Mouse (Mus musculus) MEL (cell line): ENCODE results near the gene Klrb1f. TPM values are rescaled to one million over a fixed set of nuclear protein-coding genes. Genes with fewer than 3 reads are reported as not detected.
"Not testable (repeated sequence)": the region's sequence is repeated elsewhere in the genome, so short reads cannot be mapped to it uniquely, and the experiment has no call there.

Experiments
- DNase-seq: peaks from one replicate; pipeline ENCODE4 v3.0.0; 2011; ENCODE audit warnings: low read depth, low spot score
- H3K27ac ChIP-seq: 2 replicates; pipeline ENCODE4 v1.5.1; 2012; ENCODE audit warnings: low read depth, mild to moderate bottlenecking, control low read depth, low read length, moderate library complexity; ENCODE audit not compliant: control insufficient read depth
- H3K27me3 ChIP-seq, 2 experiments: fragments of 150-350 bp in 1 of 2; sonication (generic) in 1 of 2; 2 replicates each; pipeline ENCODE4 v1.6.1; 2012; ENCODE audit warnings: low read length in 2 of 2, mild to moderate bottlenecking in 2 of 2, improper control_type of control experiment in 1 of 2, moderate library complexity in 1 of 2; ENCODE audit not compliant: insufficient read depth in 2 of 2, control insufficient read depth in 1 of 2
- H3K36me3 ChIP-seq, 2 experiments: 2 replicates each; pipeline ENCODE4 v1.6.1; 2012 to 2014; ENCODE audit warnings: low read length in 2 of 2, improper control_type of control experiment in 1 of 2, inconsistent platforms in 1 of 2, mild to moderate bottlenecking in 1 of 2; ENCODE audit not compliant: insufficient read depth in 2 of 2, control insufficient read depth in 1 of 2
- H3K4me1 ChIP-seq, 2 experiments: fragments of 150-350 bp in 1 of 2; sonication (generic) in 1 of 2; 2 replicates each; pipeline ENCODE4 v1.6.1; 2012; ENCODE audit warnings: low read length in 2 of 2, improper control_type of control experiment in 1 of 2, mild to moderate bottlenecking in 1 of 2; ENCODE audit not compliant: insufficient read depth in 2 of 2, control insufficient read depth in 1 of 2
- H3K4me3 ChIP-seq, 2 experiments: fragments of 150-350 bp in 1 of 2; sonication (generic) in 1 of 2; 2 replicates each; pipeline ENCODE4 v1.5.1; 2012; ENCODE audit warnings: low read depth in 2 of 2, low read length in 2 of 2, mild to moderate bottlenecking in 2 of 2, moderate library complexity in 2 of 2, control low read depth in 1 of 2, improper control_type of control experiment in 1 of 2; ENCODE audit not compliant: control insufficient read depth in 1 of 2, insufficient read depth in 1 of 2
- H3K79me2 ChIP-seq: 2 replicates; pipeline ENCODE4 v1.6.1; 2012; ENCODE audit warnings: mild to moderate bottlenecking, low read length, moderate library complexity; ENCODE audit not compliant: control insufficient read depth, poor library complexity, insufficient read depth
- H3K9ac ChIP-seq: 2 replicates; pipeline ENCODE4 v1.6.1; 2012; ENCODE audit warnings: low read depth, mild to moderate bottlenecking, control low read depth, low read length, moderate library complexity; ENCODE audit not compliant: control insufficient read depth, poor library complexity, severe bottlenecking
- H3K9me3 ChIP-seq: fragments of 150-350 bp; sonication (generic); replicated peaks from 2 replicates; pipeline ENCODE4 v1.6.1; 2012; ENCODE audit warnings: mild to moderate bottlenecking, low read length, improper control_type of control experiment, moderate library complexity; ENCODE audit not compliant: insufficient read depth
- CHD2 ChIP-seq: IDR thresholded peaks from 2 replicates; pipeline ENCODE4 v1.6.1; 2011; ENCODE audit warnings: low read length, improper control_type of control experiment
- CTCF ChIP-seq, 3 experiments: IDR thresholded peaks in 2 of 3; conservative IDR thresholded peaks in 1 of 3; 2 replicates each; pipeline ENCODE4 v1.5.1; 2011 to 2012; ENCODE audit warnings: low read length in 3 of 3, low read depth in 2 of 3, mild to moderate bottlenecking in 2 of 3, improper control_type of control experiment in 1 of 3, inconsistent platforms in 1 of 3, mixed read lengths in 1 of 3, moderate library complexity in 1 of 3; ENCODE audit not compliant: control insufficient read depth in 1 of 3, insufficient read depth in 1 of 3, poor library complexity in 1 of 3, severe bottlenecking in 1 of 3
- HCFC1 ChIP-seq: IDR thresholded peaks from 2 replicates; pipeline ENCODE4 v1.6.1; 2012; ENCODE audit warnings: low read depth, mild to moderate bottlenecking, inconsistent platforms, low read length, improper control_type of control experiment, moderate library complexity
- KAT2A ChIP-seq: conservative IDR thresholded peaks from 2 replicates; pipeline ENCODE4 v1.6.1; 2012; ENCODE audit warnings: low read depth, low read length, improper control_type of control experiment, inconsistent platforms
- MAZ ChIP-seq: IDR thresholded peaks from 2 replicates; pipeline ENCODE4 v1.6.1; 2012; ENCODE audit warnings: low read depth, mild to moderate bottlenecking, inconsistent platforms, low read length, improper control_type of control experiment
- MXI1 ChIP-seq: IDR thresholded peaks from 2 replicates; pipeline ENCODE4 v1.6.1; 2011; ENCODE audit warnings: mild to moderate bottlenecking, low read depth, low read length, improper control_type of control experiment
- MYB ChIP-seq: IDR thresholded peaks from 2 replicates; pipeline ENCODE4 v1.6.1; 2011; ENCODE audit warnings: mild to moderate bottlenecking, low read depth, low read length, improper control_type of control experiment
- MYC ChIP-seq: IDR thresholded peaks from 2 replicates; pipeline ENCODE4 v1.6.1; 2011; ENCODE audit warnings: low read depth, mild to moderate bottlenecking, low read length, improper control_type of control experiment, moderate library complexity
- NRF1 ChIP-seq: IDR thresholded peaks from 2 replicates; pipeline ENCODE4 v1.6.1; 2014; ENCODE audit warnings: low read depth, mild to moderate bottlenecking, inconsistent platforms, low read length, improper control_type of control experiment, moderate library complexity; ENCODE audit not compliant: poor library complexity, insufficient read depth, severe bottlenecking
- POLR2A ChIP-seq, 2 experiments: IDR thresholded peaks; 2 replicates each; pipeline ENCODE4 v1.6.1; 2011 to 2012; ENCODE audit warnings: low read length in 2 of 2, mild to moderate bottlenecking in 2 of 2, control low read depth in 1 of 2, improper control_type of control experiment in 1 of 2, low read depth in 1 of 2, moderate library complexity in 1 of 2; ENCODE audit not compliant: control insufficient read depth in 1 of 2, insufficient read depth in 1 of 2, poor library complexity in 1 of 2
- POLR2AphosphoS2 ChIP-seq: IDR thresholded peaks from 2 replicates; pipeline ENCODE4 v1.6.1; 2011; ENCODE audit warnings: low read length, improper control_type of control experiment
- SIN3A ChIP-seq: IDR thresholded peaks from 2 replicates; pipeline ENCODE4 v1.6.1; 2012; ENCODE audit warnings: low read length, improper control_type of control experiment, inconsistent platforms
- SMC3 ChIP-seq: IDR thresholded peaks from 2 replicates; pipeline ENCODE4 v1.6.1; 2011; ENCODE audit warnings: low read depth, low read length, improper control_type of control experiment
- TAL1 ChIP-seq: IDR thresholded peaks from 2 replicates; pipeline ENCODE4 v1.6.1; 2012; ENCODE audit warnings: mild to moderate bottlenecking, inconsistent platforms, low read length, moderate library complexity, mixed read lengths
- TCF12 ChIP-seq: IDR thresholded peaks from 2 replicates; pipeline ENCODE4 v1.6.1; 2014; ENCODE audit warnings: low read depth, mild to moderate bottlenecking, inconsistent platforms, low read length, improper control_type of control experiment, moderate library complexity
- UBTF ChIP-seq: IDR thresholded peaks from 2 replicates; pipeline ENCODE4 v1.6.1; 2012; ENCODE audit warnings: low read depth, mild to moderate bottlenecking, inconsistent platforms, low read length, improper control_type of control experiment, moderate library complexity, borderline replicate concordance; ENCODE audit not compliant: insufficient read depth
- ZKSCAN1 ChIP-seq: IDR thresholded peaks from 2 replicates; pipeline ENCODE4 v1.6.1; 2012; ENCODE audit warnings: low read depth, mild to moderate bottlenecking, inconsistent platforms, low read length, improper control_type of control experiment, moderate library complexity
- ZMIZ1 ChIP-seq: IDR thresholded peaks from 2 replicates; pipeline ENCODE4 v1.6.1; 2012; ENCODE audit warnings: low read depth, mild to moderate bottlenecking, inconsistent platforms, low read length, improper control_type of control experiment, moderate library complexity
- polyA plus RNA-seq, 2 experiments: library from polyadenylated mRNA; stranded (reverse) in 1 of 2; unstranded in 1 of 2; fragments of >175 nt in 1 of 2; fragments of >200 nt in 1 of 2; gene quantifications; 2 replicates each; pipeline versions ENCODE4 v1.2.1 to v1.2.4; 2012; ENCODE audit warnings: low replicate concordance in 2 of 2, low read depth in 1 of 2; ENCODE audit not compliant: insufficient read length in 2 of 2, insufficient read depth in 1 of 2, missing spikeins in 1 of 2
- total RNA-seq: library from RNA; depleted of rRNA; stranded (reverse); fragments of 300-350 nt; gene quantifications from 2 replicates; pipeline ENCODE4 v1.2.3, GENCODE M21; 2012

The Klrb1f gene
- total and polyA plus RNA-seq, 3 experiments, result 0.27 to 0.52 TPM; not detected in 1

DNA sequence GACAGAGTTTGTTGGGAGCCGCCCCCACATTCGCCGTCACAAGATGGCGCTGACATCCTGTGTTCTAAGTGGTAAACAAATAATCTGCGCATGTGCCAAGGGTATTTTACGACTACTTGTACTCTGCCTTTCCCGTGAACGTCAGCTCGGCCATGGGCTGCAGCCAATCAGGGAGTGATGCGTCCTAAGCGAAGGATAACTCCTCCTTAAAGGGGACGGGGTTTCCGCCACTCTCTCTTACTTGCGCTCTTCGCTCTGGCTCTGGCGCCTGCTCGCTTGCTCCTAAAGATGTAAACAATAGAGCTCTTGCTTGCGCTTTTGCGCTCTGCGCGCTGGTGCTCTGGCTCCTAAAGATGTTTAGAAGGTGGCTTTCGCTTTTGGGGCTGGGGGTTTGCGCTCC, 33.7 kb upstream of the Klrb1f start:
- Histone ChIP-seq H3K4me3 (peak overlapping the region; percentile 40 to 81), H3K4me1 (peaks cover 0 to 18% of the 10 kb centered on the region in 2 experiments; a peak in 3 of 4 replicates), H3K9ac (peak overlapping the region; percentile 86), H3K36me3 (peaks cover 40 to 47% of the 10 kb centered on the region in 2 experiments), H3K79me2 (peaks cover 46% of the 10 kb centered on the region), H3K27ac (peak overlapping the region; percentile 49)
- DNase-seq, H3K9me3 ChIP-seq, H3K27me3 ChIP-seq: not testable (repeated sequence)
- TF ChIP-seq SIN3A (peak; percentile 59; the same call in 1 of the 2 replicates), HCFC1 (peak; percentile 67), KAT2A (0 out of 2 replicates have a peak, but pooled peaks have one; percentile 33), ZMIZ1 (peak; percentile 56), NRF1 (0 out of 2 replicates have a peak, but pooled peaks have one; percentile 45), MYC (0 out of 2 replicates have a peak, but pooled peaks have one; percentile 45), MXI1 (0 out of 2 replicates have a peak, but pooled peaks have one; percentile 41), POLR2A (IDR thresholded peaks at IDR 0.05; ENCODE audit: control insufficient read depth in 1 of 2, insufficient read depth in 1 of 2, low read depth in 1 of 2, low read length in 2 of 2, poor library complexity in 1 of 2) (peak in 1 of 2 experiments; percentile 51; a peak in 1 of 4 replicates)

DNA sequence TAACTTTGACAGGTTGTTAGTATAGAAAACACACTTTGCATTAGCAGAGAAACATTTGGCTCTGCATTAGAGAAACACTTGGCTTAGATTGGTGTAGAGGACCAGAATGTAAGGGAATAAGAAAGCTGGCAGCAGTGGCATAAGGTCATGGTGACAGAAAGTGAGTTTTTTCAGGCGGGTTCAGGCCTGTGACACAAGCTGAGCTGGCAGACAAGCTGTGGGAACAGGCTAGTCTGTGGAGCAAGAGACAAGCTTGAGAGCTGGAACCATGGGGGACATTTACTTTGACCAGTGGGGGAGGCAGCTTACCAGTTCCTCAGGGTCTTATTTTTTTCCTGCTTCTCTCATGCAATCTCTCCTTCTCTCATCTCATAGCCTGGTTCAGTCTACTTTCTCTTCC, 32.7 kb upstream of the Klrb1f start:
- DNase-seq, result peak; percentile 47
- Histone ChIP-seq H3K79me2 (peaks cover 47% of the 10 kb centered on the region), H3K4me1 (peaks cover 0 to 18% of the 10 kb centered on the region in 2 experiments; a peak in 3 of 4 replicates)
- TF ChIP-seq HCFC1 (no peak), MYB (0 out of 2 replicates have a peak, but pooled peaks have one; percentile 9), ZKSCAN1 (no peak), TAL1 (no peak), UBTF (no peak), SIN3A (no peak), TCF12 (no peak), MAZ (no peak), CHD2 (no peak), POLR2A (IDR thresholded peaks at IDR 0.05; ENCODE audit: control insufficient read depth in 1 of 2, insufficient read depth in 1 of 2, low read depth in 1 of 2, low read length in 2 of 2, poor library complexity in 1 of 2) (peak in 1 of 2 experiments; percentile 77; a peak in 2 of 4 replicates), CTCF (IDR thresholded peaks at IDR 0.05 in 2 of 3, conservative IDR thresholded peaks at IDR 0.05 in 1 of 3; ENCODE audit: control insufficient read depth in 1 of 3, insufficient read depth in 1 of 3, low read depth in 2 of 3, low read length in 3 of 3, poor library complexity in 1 of 3, severe bottlenecking in 1 of 3) (no peak), POLR2AphosphoS2 (peak; percentile 50), SMC3 (0 out of 2 replicates have a peak, but pooled peaks have one; percentile 0)
- TF ChIP-seq, all 39 proteins: peak for 4
- Histone ChIP-seq H3K9me3 (no peaks in the 10 kb centered on the region), H3K27me3 (no peaks in the 10 kb centered on the region), H3K27ac (peak overlapping the region; percentile 40), H3K4me3 (peak overlapping the region; percentile 19 to 25; a peak in 1 of 4 replicates), H3K36me3 (peaks cover 49 to 50% of the 10 kb centered on the region in 2 experiments), H3K9ac (peak overlapping the region; percentile 65)
